Mouse (Mus musculus): ENCODE data around the gene Gm20737.
"Not testable (repeated sequence)": the region's sequence is repeated elsewhere in the genome, so short reads cannot be mapped to it uniquely, and the experiment has no call there.

Gene Gm20737

DNA sequence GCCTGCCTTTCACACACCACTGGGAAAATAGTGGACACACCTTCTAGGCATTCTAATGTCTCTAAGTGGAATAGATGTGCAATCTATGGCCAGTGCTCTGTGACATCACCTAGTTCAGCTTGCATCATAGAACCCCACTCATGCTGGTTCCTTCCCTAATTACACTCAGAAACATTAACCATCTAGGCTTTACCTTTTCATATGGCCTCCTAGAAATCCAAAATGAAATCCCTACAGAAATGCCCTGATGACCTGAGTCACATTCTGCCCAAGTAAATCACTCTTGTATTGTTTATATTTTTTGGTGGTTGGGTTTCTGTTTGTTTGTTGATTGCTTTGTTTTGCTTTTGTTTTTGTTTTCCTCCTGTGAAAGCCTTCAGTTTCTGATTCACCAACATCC, at the start of gene Gm20737:
Gm20737 (minus strand) TSS at position 101 of the 400 bp plus-strand sequence.
- DNase-seq (ENCODE audit: low spot score in 2 of 2) = not testable (repeated sequence)

DNA sequence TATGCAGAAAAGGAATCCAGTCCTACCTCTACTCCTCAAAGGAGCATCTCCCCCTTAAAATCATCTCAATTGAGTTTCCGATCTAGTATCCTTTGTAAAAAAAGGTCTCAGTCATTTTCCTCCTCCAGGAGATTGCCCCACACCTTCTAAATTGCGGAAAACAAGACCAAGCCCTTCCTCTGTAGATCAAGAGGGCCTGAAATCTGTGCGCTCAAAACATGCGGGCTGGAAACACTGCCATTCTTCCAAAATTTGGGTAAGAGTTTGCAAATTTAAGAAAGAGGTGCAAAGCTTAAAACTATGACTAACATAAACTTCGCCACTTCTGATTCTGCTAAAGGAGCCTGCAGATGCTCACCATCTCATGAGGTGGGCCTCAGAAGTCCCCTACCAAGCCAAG, 17.3 kb upstream of the Gm20737 start, which contains the start of gene Gm21775:
Gm21775 (plus strand) TSS at position 301 of the 400 bp plus-strand sequence.
- DNase-seq (ENCODE audit: low spot score in 2 of 2) = not testable (repeated sequence)
